Mouse (Mus musculus): ENCODE measurements around the gene Rcan3. TPM values are rescaled to one million over a fixed set of nuclear protein-coding genes. Genes with fewer than 3 reads are reported as not detected.

The Rcan3 gene
- polyA plus RNA-seq, 2 experiments = 14.0 to 16.1 TPM

- Histone ChIP-seq H3K9ac (ENCODE audit: low read depth, low read length, severe bottlenecking) (no peak overlapping the region), H3K27ac (replicated peaks; ENCODE audit: low read depth, low read length) (no peak overlapping the region), H3K27me3 (ENCODE audit: control insufficient read depth, insufficient read depth, low read length) (no peaks in the 10 kb centered on the region), H3K9me3 (ENCODE audit: control insufficient read depth, low read length) (no peaks in the 10 kb centered on the region), H3K36me3 (ENCODE audit: control insufficient read depth, insufficient read depth, low read length) (peaks cover 51% of the 10 kb centered on the region), H3K4me3 (replicated peaks; ENCODE audit: low read length) (no peak overlapping the region), H3K4me1 (ENCODE audit: control insufficient read depth, insufficient read depth, low read length) (no peaks in the 10 kb centered on the region), H3K4me2 (replicated peaks; ENCODE audit: low read depth, low read length, severe bottlenecking) (no peak overlapping the region)
- ATAC-seq (ENCODE audit: low FRiP score, low read depth) (no peak), DNase-seq (ENCODE audit: low spot score) (no peak)
- TF ChIP-seq POLR2A (IDR thresholded peaks at IDR 0.05; ENCODE audit: borderline replicate concordance, extremely low read depth, insufficient read depth, insufficient read length) = no peak
- 92% methylated on average over 21 of the region's 21 CpGs for WGBS
Measured at GRCm38 (mm10) chr4:135416367-135416766, 17.3 kb downstream of the Rcan3 start.

GRCm38 (mm10) chr4:135413491-135413890 is 20.2 kb downstream of the Rcan3 start:
- H3K4me1 ChIP-seq (ENCODE audit: control insufficient read depth, insufficient read depth, low read length) = no peaks in the 10 kb centered on the region
- ATAC-seq (ENCODE audit: low FRiP score, low read depth) (no peak), DNase-seq (ENCODE audit: low spot score) (no peak)
- no peaks in the 10 kb centered on the region for H3K9me3 ChIP-seq (ENCODE audit: control insufficient read depth, low read length)
- WGBS = 77% methylated on average over 8 of the region's 8 CpGs
- H3K27ac ChIP-seq (replicated peaks; ENCODE audit: low read depth, low read length) = no peak overlapping the region
- H3K36me3 ChIP-seq (ENCODE audit: control insufficient read depth, insufficient read depth, low read length) = peaks cover 34% of the 10 kb centered on the region
- no peak for TF ChIP-seq POLR2A (IDR thresholded peaks at IDR 0.05; ENCODE audit: borderline replicate concordance, extremely low read depth, insufficient read depth, insufficient read length)
- H3K9ac ChIP-seq (ENCODE audit: low read depth, low read length, severe bottlenecking) = no peak overlapping the region
- no peaks in the 10 kb centered on the region for H3K27me3 ChIP-seq (ENCODE audit: control insufficient read depth, insufficient read depth, low read length)
- no peak overlapping the region for H3K4me2 ChIP-seq (replicated peaks; ENCODE audit: low read depth, low read length, severe bottlenecking)
- H3K4me3 ChIP-seq (replicated peaks; ENCODE audit: low read length) = no peak overlapping the region

- Histone ChIP-seq H3K9ac (ENCODE audit: low read depth, low read length, severe bottlenecking) (no peak overlapping the region), H3K4me1 (ENCODE audit: control insufficient read depth, insufficient read depth, low read length) (no peaks in the 10 kb centered on the region), H3K4me3 (replicated peaks; ENCODE audit: low read length) (no peak overlapping the region), H3K36me3 (ENCODE audit: control insufficient read depth, insufficient read depth, low read length) (peaks cover 22% of the 10 kb centered on the region; the same call in 1 of the 2 replicates), H3K9me3 (ENCODE audit: control insufficient read depth, low read length) (no peaks in the 10 kb centered on the region), H3K27ac (replicated peaks; ENCODE audit: low read depth, low read length) (no peak overlapping the region), H3K4me2 (replicated peaks; ENCODE audit: low read depth, low read length, severe bottlenecking) (no peak overlapping the region), H3K27me3 (ENCODE audit: control insufficient read depth, insufficient read depth, low read length) (no peaks in the 10 kb centered on the region)
- WGBS = 31% methylated on average over 4 of the region's 4 CpGs
- TF ChIP-seq POLR2A (IDR thresholded peaks at IDR 0.05; ENCODE audit: borderline replicate concordance, extremely low read depth, insufficient read depth, insufficient read length) = no peak
- DNase-seq (ENCODE audit: low spot score) (peak; percentile 53), ATAC-seq (ENCODE audit: low FRiP score, low read depth) (no peak; the same call in 1 of the 2 replicates)
Measured at GRCm38 (mm10) chr4:135411633-135412032, 22.0 kb downstream of the Rcan3 start.

GRCm38 (mm10) chr4:135406180-135406579 is 27.5 kb downstream of the Rcan3 start:
- Histone ChIP-seq H3K9me3 (ENCODE audit: control insufficient read depth, low read length) (no peaks in the 10 kb centered on the region), H3K36me3 (ENCODE audit: control insufficient read depth, insufficient read depth, low read length) (no peaks in the 10 kb centered on the region), H3K4me3 (replicated peaks; ENCODE audit: low read length) (no peak overlapping the region), H3K9ac (ENCODE audit: low read depth, low read length, severe bottlenecking) (no peak overlapping the region), H3K4me1 (ENCODE audit: control insufficient read depth, insufficient read depth, low read length) (no peaks in the 10 kb centered on the region), H3K27ac (replicated peaks; ENCODE audit: low read depth, low read length) (no peak overlapping the region), H3K27me3 (ENCODE audit: control insufficient read depth, insufficient read depth, low read length) (no peaks in the 10 kb centered on the region), H3K4me2 (replicated peaks; ENCODE audit: low read depth, low read length, severe bottlenecking) (no peak overlapping the region)
- DNase-seq (ENCODE audit: low spot score) (peak; percentile 52), ATAC-seq (ENCODE audit: low FRiP score, low read depth) (no peak)
- no peak for TF ChIP-seq POLR2A (IDR thresholded peaks at IDR 0.05; ENCODE audit: borderline replicate concordance, extremely low read depth, insufficient read depth, insufficient read length)
- WGBS = 43% methylated on average over 5 of the region's 5 CpGs

GRCm38 (mm10) chr4:135404916-135405315 is 28.7 kb downstream of the Rcan3 start:
- no peak overlapping the region for H3K9ac ChIP-seq (ENCODE audit: low read depth, low read length, severe bottlenecking)
- H3K27ac ChIP-seq (replicated peaks; ENCODE audit: low read depth, low read length) = no peak overlapping the region
- DNase-seq (ENCODE audit: low spot score) = no peak
- ATAC-seq (ENCODE audit: low FRiP score, low read depth) = no peak
- TF ChIP-seq POLR2A (IDR thresholded peaks at IDR 0.05; ENCODE audit: borderline replicate concordance, extremely low read depth, insufficient read depth, insufficient read length) = no peak
- no peaks in the 10 kb centered on the region for H3K36me3 ChIP-seq (ENCODE audit: control insufficient read depth, insufficient read depth, low read length)
- no peaks in the 10 kb centered on the region for H3K9me3 ChIP-seq (ENCODE audit: control insufficient read depth, low read length)
- no peaks in the 10 kb centered on the region for H3K4me1 ChIP-seq (ENCODE audit: control insufficient read depth, insufficient read depth, low read length)
- H3K4me2 ChIP-seq (replicated peaks; ENCODE audit: low read depth, low read length, severe bottlenecking) = no peak overlapping the region
- 82% methylated on average over 2 of the region's 2 CpGs for WGBS
- no peak overlapping the region for H3K4me3 ChIP-seq (replicated peaks; ENCODE audit: low read length)
- H3K27me3 ChIP-seq (ENCODE audit: control insufficient read depth, insufficient read depth, low read length) = no peaks in the 10 kb centered on the region

GRCm38 (mm10) chr4:135404048-135404447 is 29.6 kb downstream of the Rcan3 start:
- no peak overlapping the region for H3K4me3 ChIP-seq (replicated peaks; ENCODE audit: low read length)
- 0 out of 2 replicates have a peak, but pooled peaks cover 1% of the 10 kb centered on the region for H3K27me3 ChIP-seq (ENCODE audit: control insufficient read depth, insufficient read depth, low read length)
- no peaks in the 10 kb centered on the region for H3K36me3 ChIP-seq (ENCODE audit: control insufficient read depth, insufficient read depth, low read length)
- H3K27ac ChIP-seq (replicated peaks; ENCODE audit: low read depth, low read length) = no peak overlapping the region
- no peaks in the 10 kb centered on the region for H3K9me3 ChIP-seq (ENCODE audit: control insufficient read depth, low read length)
- H3K9ac ChIP-seq (ENCODE audit: low read depth, low read length, severe bottlenecking) = no peak overlapping the region
- ATAC-seq (ENCODE audit: low FRiP score, low read depth) (no peak), DNase-seq (ENCODE audit: low spot score) (no peak)
- TF ChIP-seq POLR2A (IDR thresholded peaks at IDR 0.05; ENCODE audit: borderline replicate concordance, extremely low read depth, insufficient read depth, insufficient read length) = no peak
- 80% methylated on average over 10 of the region's 10 CpGs for WGBS
- no peaks in the 10 kb centered on the region for H3K4me1 ChIP-seq (ENCODE audit: control insufficient read depth, insufficient read depth, low read length)
- H3K4me2 ChIP-seq (replicated peaks; ENCODE audit: low read depth, low read length, severe bottlenecking) = no peak overlapping the region
